9 mouse cellular contexts compared by ENCODE assay signal in genomic region chr5:113503276-113503675, GRCm38 (mm10). TPM values are rescaled to one million over a fixed set of nuclear protein-coding genes. Genes with fewer than 3 reads are reported as not detected.
A peak's percentile ranks its signal among the peaks of the same experiment; 100 is the strongest.
DNase-seq lines count a peak whose midpoint lies in the region; ATAC-seq and TF ChIP-seq lines count a peak whose summit lies in the region.
"Had no signal": no experiment of that assay in that cellular context is flagged by ENCODE, and none has a peak within 500 bp of the region (broad histone marks: within the 10 kb centered on the region; RNA-seq: fewer than 3 reads in every experiment).

No protein-coding gene starts in this region.

- no peaks in the 10 kb centered on the region for H3K9me3 ChIP-seq in embryonic facial prominence, embryonic 11.5 days (replicated peaks; ENCODE audit: control insufficient read depth, low read length)
- H3K9me3 ChIP-seq in hindbrain, postnatal 0 days (ENCODE audit: low read length) = no peaks in the 10 kb centered on the region

- peak overlapping the region; percentile 30 for H3K4me2 ChIP-seq in embryonic facial prominence, embryonic 11.5 days (ENCODE audit: low read depth, low read length)
- peak overlapping the region; percentile 11; the same call in 1 of the 2 replicates for H3K4me2 ChIP-seq in hindbrain, postnatal 0 days (ENCODE audit: low read depth, low read length)

- DNase-seq in layer of hippocampus, adult 18-20 months (ENCODE audit: low spot score in 2 of 2) = peak; percentile 46 to 66
- no peak for DNase-seq in layer of hippocampus, adult 9-10 months (ENCODE audit: low spot score)
- peak; percentile 44 for DNase-seq in embryonic facial prominence, embryonic 11.5 days (ENCODE audit: low spot score)
- peak; percentile 63 for DNase-seq in hindbrain, postnatal 0 days (ENCODE audit: low spot score)
- DNase-seq in retina, embryonic 14.5 days (ENCODE audit: low spot score) = peak; percentile 72
- no peak for DNase-seq in spleen, adult 12 weeks (ENCODE audit: low spot score)
- no peak for DNase-seq in thymus, postnatal 36 days
- DNase-seq in thymus, postnatal 14 days = no peak

- H3K9ac ChIP-seq in embryonic facial prominence, embryonic 11.5 days (replicated peaks; ENCODE audit: low read length) = no peak overlapping the region
- no peak overlapping the region for H3K9ac ChIP-seq in hindbrain, postnatal 0 days (replicated peaks; ENCODE audit: low read length)

- no peaks in the 10 kb centered on the region for H3K36me3 ChIP-seq in embryonic facial prominence, embryonic 11.5 days (replicated peaks; ENCODE audit: control insufficient read depth, insufficient read depth, low read depth, low read length)
- H3K36me3 ChIP-seq in hindbrain, postnatal 0 days (ENCODE audit: insufficient read depth, low read length) = no peaks in the 10 kb centered on the region

- ATAC-seq in embryonic facial prominence, embryonic 11.5 days (replicated peaks; ENCODE audit: insufficient number of reproducible peaks, low FRiP score, low TSS enrichment, low read depth) = peak; percentile 31; the same call in 1 of the 2 replicates
- peak; percentile 46; the same call in 1 of the 2 replicates for ATAC-seq in hindbrain, postnatal 0 days

- no peak for TF ChIP-seq CTCF in hindbrain, postnatal 0 days (IDR thresholded peaks at IDR 0.05; ENCODE audit: low read depth)

- H3K27ac ChIP-seq in embryonic facial prominence, embryonic 11.5 days (replicated peaks; ENCODE audit: low read depth, low read length) = 0 out of 2 replicates have a peak overlapping the region, but pooled peaks have one; percentile 8
- H3K27ac ChIP-seq in hindbrain, postnatal 0 days = peak overlapping the region; percentile 38; the same call in 1 of the 2 replicates
- H3K27ac ChIP-seq: kidney, postnatal 0 days had no signal

- WGBS in embryonic facial prominence, embryonic 11.5 days = 5% methylated on average over 10 of the region's 10 CpGs
- WGBS in hindbrain, postnatal 0 days = 8% methylated on average over 10 of the region's 10 CpGs

- no peaks in the 10 kb centered on the region for H3K27me3 ChIP-seq in embryonic facial prominence, embryonic 11.5 days (ENCODE audit: control insufficient read depth, insufficient read depth, low read length)
- no peaks in the 10 kb centered on the region for H3K27me3 ChIP-seq in hindbrain, postnatal 0 days (ENCODE audit: insufficient read depth, low read length)

- peaks cover 6% of the 10 kb centered on the region for H3K4me1 ChIP-seq in embryonic facial prominence, embryonic 11.5 days (ENCODE audit: control insufficient read depth, insufficient read depth, low read length)
- peaks cover 15% of the 10 kb centered on the region for H3K4me1 ChIP-seq in hindbrain, postnatal 0 days (ENCODE audit: insufficient read depth, low read length)

- no peak overlapping the region for H3K4me3 ChIP-seq in embryonic facial prominence, embryonic 11.5 days (ENCODE audit: low read depth, low read length)
- no peak overlapping the region for H3K4me3 ChIP-seq in hindbrain, postnatal 0 days (ENCODE audit: low read length)

RNA-seq across cellular contexts. Expression of gene Wscd2, which starts 13.1 kb away (rescaled TPM):
- total RNA-seq in layer of hippocampus, adult 18-20 months (2021) = 10 to 100 TPM; 81.3 to 83.7 TPM
- polyA plus RNA-seq in embryonic facial prominence, embryonic 11.5 days (2014; fragmentation: Nextera tagmentation; extraction: Ambion mirVana) = 2.2 and 2.7 TPM in 2 replicates
- 25.1 and 33.8 TPM in 2 replicates for total RNA-seq in hindbrain, postnatal 0 days (2014; rRNA removed)
- 8.9 and 9.8 TPM in 2 replicates for polyA plus RNA-seq in hindbrain, postnatal 0 days (2015; fragmentation: Nextera tagmentation; extraction: Ambion mirVana)

Comparison
In these comparisons a context has a peak if more than half of its experiments do, and no peak if none do; other contexts are left out.
1. DNase-seq: peak in layer of hippocampus, adult 18-20 months (2 of 2), embryonic facial prominence, embryonic 11.5 days (single experiment), hindbrain, postnatal 0 days (single experiment) and retina, embryonic 14.5 days (single experiment); none in layer of hippocampus, adult 9-10 months (single experiment), spleen, adult 12 weeks (single experiment), thymus, postnatal 36 days (0 of 2) and thymus, postnatal 14 days (single experiment).